In the genomic region with DNA sequence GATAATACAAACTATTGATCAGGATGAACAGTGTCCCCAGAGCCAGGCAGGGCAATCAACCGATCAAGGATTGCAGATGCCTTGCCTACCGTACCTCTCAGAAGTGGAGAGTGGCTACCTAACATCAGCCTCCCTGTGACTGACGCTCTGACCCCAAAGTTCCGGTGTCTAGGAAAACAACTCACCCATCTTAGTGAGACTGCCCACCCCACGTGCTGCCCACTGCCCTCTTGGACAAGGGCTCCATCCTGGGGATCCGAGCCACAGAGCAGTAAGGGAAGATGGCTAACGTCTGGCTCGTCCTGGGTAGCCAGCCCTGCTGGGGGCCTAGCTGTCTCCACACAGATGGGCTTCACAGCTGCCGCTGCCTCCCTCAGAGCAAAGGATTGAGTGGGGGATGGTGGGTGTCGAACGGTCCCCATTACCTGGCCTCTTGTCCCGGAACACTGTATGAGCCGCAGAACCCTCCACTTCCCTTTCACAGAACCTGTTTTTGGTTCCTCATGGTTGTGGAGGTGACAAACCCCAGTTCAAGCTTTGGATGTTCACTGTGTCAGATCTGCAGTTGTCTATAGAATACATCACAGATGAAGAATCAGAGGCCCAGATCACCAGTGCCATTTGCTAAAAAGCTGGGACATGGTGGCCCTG, we compare ENCODE assay signal across 14 mouse cellular contexts. TPM values are rescaled to one million over a fixed set of nuclear protein-coding genes. Genes with fewer than 3 reads are reported as not detected.
DNase-seq lines count a peak whose midpoint lies in the region; ATAC-seq and TF ChIP-seq lines count a peak whose summit lies in the region.
"Had no signal": no experiment of that assay in that cellular context is flagged by ENCODE, and none has a peak within 500 bp of the region (broad histone marks: within the 10 kb centered on the region; RNA-seq: fewer than 3 reads in every experiment).

No protein-coding gene starts in this region.

- H3K27me3 ChIP-seq in forebrain, embryonic 12.5 days = peaks cover 15% of the 10 kb centered on the region
- H3K27me3 ChIP-seq in forebrain, embryonic 15.5 days = no peaks in the 10 kb centered on the region
- peaks cover under 1% of the 10 kb centered on the region; the same call in 1 of the 2 replicates for H3K27me3 ChIP-seq in spleen, adult 2 months (ENCODE audit: control insufficient read depth, insufficient read depth, low read length)
- H3K27me3 ChIP-seq in splenic B cell, adult 2 months (ENCODE audit: control insufficient read depth, insufficient read depth, low read length, poor library complexity, severe bottlenecking) = no peaks in the 10 kb centered on the region
- H3K27me3 ChIP-seq: embryonic facial prominence, embryonic 12.5 days had no signal

- H3K9ac ChIP-seq in forebrain, embryonic 12.5 days = no peak overlapping the region
- H3K9ac ChIP-seq in forebrain, embryonic 15.5 days (replicated peaks) = no peak overlapping the region
- H3K9ac ChIP-seq: embryonic facial prominence, embryonic 12.5 days; liver, embryonic 12.5 days had no signal

- no peak overlapping the region for H3K4me3 ChIP-seq in forebrain, embryonic 12.5 days (replicated peaks)
- no peak overlapping the region for H3K4me3 ChIP-seq in forebrain, embryonic 15.5 days
- no peak overlapping the region for H3K4me3 ChIP-seq in layer of hippocampus, adult 2 months
- H3K4me3 ChIP-seq in spleen, adult 2 months (ENCODE audit: extremely low read depth, insufficient read depth, insufficient read length) = no peak overlapping the region
- H3K4me3 ChIP-seq: embryonic facial prominence, embryonic 12.5 days; liver, embryonic 12.5 days; megakaryocyte, embryonic 14.5 days had no signal

- no peak for TF ChIP-seq CTCF in layer of hippocampus, adult 2 months (conservative IDR thresholded peaks at IDR 0.05)
- TF ChIP-seq CTCF in spleen, adult 2 months (IDR thresholded peaks at IDR 0.05; ENCODE audit: extremely low read depth, insufficient read depth, insufficient read length, insufficient replicate concordance) = no peak

- no peak for DNase-seq in layer of hippocampus, adult 2 months (ENCODE audit: low spot score in 2 of 2)
- DNase-seq in layer of hippocampus, postnatal 14 days (ENCODE audit: low spot score in 2 of 2) = no peak
- no peak for DNase-seq in spleen, adult 2 months (ENCODE audit: low read depth in 1 of 2, low spot score in 2 of 2)
- no peak for DNase-seq in spleen, adult 18-20 months
- peak; percentile 40 for DNase-seq in splenic B cell, adult 2 months (ENCODE audit: low read depth, low spot score)
- no peak for DNase-seq in gastrocnemius, postnatal 25 days
- DNase-seq: right cerebral cortex, adult 18-20 months; thymus, postnatal 14 days had no signal

- no peak for ATAC-seq in forebrain, embryonic 12.5 days (ENCODE audit: low FRiP score)
- ATAC-seq in forebrain, embryonic 15.5 days (replicated peaks) = no peak
- ATAC-seq: liver, embryonic 12.5 days had no signal

- TF ChIP-seq POLR2A in spleen, adult 2 months (IDR thresholded peaks at IDR 0.05; ENCODE audit: low read depth, low read length) = no peak

- H3K36me3 ChIP-seq in forebrain, embryonic 12.5 days (replicated peaks) = no peaks in the 10 kb centered on the region
- H3K36me3 ChIP-seq in forebrain, embryonic 15.5 days = no peaks in the 10 kb centered on the region
- no peaks in the 10 kb centered on the region for H3K36me3 ChIP-seq in spleen, adult 2 months (ENCODE audit: control insufficient read depth, insufficient read depth, low read length)
- H3K36me3 ChIP-seq in splenic B cell, adult 2 months (ENCODE audit: control insufficient read depth, insufficient read depth, low read length, poor library complexity, severe bottlenecking) = no peaks in the 10 kb centered on the region
- H3K36me3 ChIP-seq: embryonic facial prominence, embryonic 12.5 days; liver, embryonic 12.5 days had no signal

- no peak overlapping the region for H3K4me2 ChIP-seq in forebrain, embryonic 12.5 days
- H3K4me2 ChIP-seq in forebrain, embryonic 15.5 days (replicated peaks) = no peak overlapping the region
- H3K4me2 ChIP-seq: embryonic facial prominence, embryonic 12.5 days; liver, embryonic 12.5 days had no signal

- peak overlapping the region; percentile 38; the same call in 1 of the 2 replicates for H3K27ac ChIP-seq in forebrain, embryonic 12.5 days
- H3K27ac ChIP-seq in forebrain, embryonic 15.5 days (replicated peaks) = no peak overlapping the region
- peak overlapping the region; percentile 81 for H3K27ac ChIP-seq in layer of hippocampus, adult 2 months
- H3K27ac ChIP-seq in spleen, adult 2 months (ENCODE audit: insufficient read depth, low read length) = peak overlapping the region; percentile 24
- H3K27ac ChIP-seq: embryonic facial prominence, embryonic 12.5 days; liver, embryonic 12.5 days had no signal

- peaks cover 46% of the 10 kb centered on the region for H3K4me1 ChIP-seq in forebrain, embryonic 12.5 days
- peaks cover 38% of the 10 kb centered on the region for H3K4me1 ChIP-seq in forebrain, embryonic 15.5 days
- peaks cover 2% of the 10 kb centered on the region; the same call in 1 of the 2 replicates for H3K4me1 ChIP-seq in spleen, adult 2 months (ENCODE audit: control insufficient read depth, insufficient read depth, insufficient read length)

- H3K9me3 ChIP-seq in forebrain, embryonic 12.5 days = no peaks in the 10 kb centered on the region
- H3K9me3 ChIP-seq in forebrain, embryonic 15.5 days = no peaks in the 10 kb centered on the region
- H3K9me3 ChIP-seq: embryonic facial prominence, embryonic 12.5 days; liver, embryonic 12.5 days; megakaryocyte, embryonic 14.5 days had no signal

- 75% methylated on average over 13 of the region's 13 CpGs for WGBS in forebrain, embryonic 12.5 days
- 75% methylated on average over 13 of the region's 13 CpGs for WGBS in forebrain, embryonic 15.5 days
- 48% methylated on average over 13 of the region's 13 CpGs for WGBS in spleen, adult 2 months

RNA-seq across cellular contexts. Expression of a gene that starts 5.1 kb away (rescaled TPM):
- 14.8 and 16.5 TPM in 2 replicates for polyA plus RNA-seq in forebrain, embryonic 12.5 days (2016; fragmentation: Nextera tagmentation; extraction: Ambion mirVana)
- 6.5 and 8.7 TPM in 2 replicates for polyA plus RNA-seq in forebrain, embryonic 15.5 days (2015; fragmentation: Nextera tagmentation; extraction: Ambion mirVana)
- total RNA-seq in layer of hippocampus, adult 2 months (2021) = 10 to 100 TPM; 20.8 to 21.6 TPM
- total RNA-seq in layer of hippocampus, postnatal 14 days (2021) = 10 to 100 TPM; 10.8 to 11.0 TPM
- 27.3 and 62.6 TPM in 2 replicates for polyA plus RNA-seq in spleen, adult 2 months (2012; rRNA removed)
- 1 to 10 TPM; 5.2 to 6.5 TPM for total RNA-seq in gastrocnemius, postnatal 25 days (2021)

RNA-seq across cellular contexts. Expression of a gene that starts 9.5 kb away (rescaled TPM):
- polyA plus RNA-seq in forebrain, embryonic 12.5 days (2016; fragmentation: Nextera tagmentation; extraction: Ambion mirVana) = 118 and 147 TPM in 2 replicates
- 240 and 243 TPM in 2 replicates for polyA plus RNA-seq in forebrain, embryonic 15.5 days (2015; fragmentation: Nextera tagmentation; extraction: Ambion mirVana)
- total RNA-seq in layer of hippocampus, adult 2 months (2021) = 100 to 1,000 TPM; 106 to 113 TPM
- 100 to 1,000 TPM in 1 of 2 experiments, 10 to 100 TPM in 1; 96.1 to 111 TPM for total RNA-seq in layer of hippocampus, postnatal 14 days (2021)
- polyA plus RNA-seq in spleen, adult 2 months (2012; rRNA removed) = 0.06 and 0.35 TPM in 2 replicates
- 1 to 10 TPM; 1.9 to 2.0 TPM for total RNA-seq in gastrocnemius, postnatal 25 days (2021)

RNA-seq across cellular contexts. Expression of a gene that starts 12.5 kb away (rescaled TPM):
- 42.2 and 45.0 TPM in 2 replicates for polyA plus RNA-seq in forebrain, embryonic 12.5 days (2016; fragmentation: Nextera tagmentation; extraction: Ambion mirVana)
- 43.8 and 48.8 TPM in 2 replicates for polyA plus RNA-seq in forebrain, embryonic 15.5 days (2015; fragmentation: Nextera tagmentation; extraction: Ambion mirVana)
- total RNA-seq in layer of hippocampus, adult 2 months (2021) = 10 to 100 TPM; 18.3 to 21.7 TPM
- total RNA-seq in layer of hippocampus, postnatal 14 days (2021) = 10 to 100 TPM; 16.0 to 27.0 TPM
- polyA plus RNA-seq in spleen, adult 2 months (2012; rRNA removed) = 69.7 and 88.3 TPM in 2 replicates
- 1 to 10 TPM; 3.4 to 5.2 TPM for total RNA-seq in gastrocnemius, postnatal 25 days (2021)

RNA-seq across cellular contexts. Expression of a gene that starts 46.0 kb away (rescaled TPM):
- 0.76 and 1.4 TPM in 2 replicates for polyA plus RNA-seq in forebrain, embryonic 12.5 days (2016; fragmentation: Nextera tagmentation; extraction: Ambion mirVana)
- polyA plus RNA-seq in forebrain, embryonic 15.5 days (2015; fragmentation: Nextera tagmentation; extraction: Ambion mirVana) = 0.95 TPM in 1 of 2 replicates, not detected in the other
- total RNA-seq in layer of hippocampus, adult 2 months (2021) = under 1 TPM in 1 of 2 experiments, not detected in 1; 0.36 TPM
- total RNA-seq in layer of hippocampus, postnatal 14 days (2021) = not detected
- 0.51 and 1.0 TPM in 2 replicates for polyA plus RNA-seq in spleen, adult 2 months (2012; rRNA removed)
- 1 to 10 TPM in 1 of 2 experiments, under 1 TPM in 1; 0.31 to 1.4 TPM for total RNA-seq in gastrocnemius, postnatal 25 days (2021)
- total RNA-seq: left cerebral cortex, postnatal 25 days had no signal

RNA-seq across cellular contexts. Expression of a gene that starts 56.1 kb away (rescaled TPM):
- 70.3 and 73.8 TPM in 2 replicates for polyA plus RNA-seq in forebrain, embryonic 12.5 days (2016; fragmentation: Nextera tagmentation; extraction: Ambion mirVana)
- 76.2 and 78.7 TPM in 2 replicates for polyA plus RNA-seq in forebrain, embryonic 15.5 days (2015; fragmentation: Nextera tagmentation; extraction: Ambion mirVana)
- total RNA-seq in layer of hippocampus, adult 2 months (2021) = 10 to 100 TPM; 40.7 to 42.9 TPM
- total RNA-seq in layer of hippocampus, postnatal 14 days (2021) = 10 to 100 TPM; 42.3 to 49.5 TPM
- 74.2 and 97.6 TPM in 2 replicates for polyA plus RNA-seq in spleen, adult 2 months (2012; rRNA removed)
- 10 to 100 TPM; 44.8 to 47.6 TPM for total RNA-seq in gastrocnemius, postnatal 25 days (2021)

Comparison
In these comparisons a context has a peak if more than half of its experiments do, and no peak if none do; other contexts are left out.
1. RNA of a gene that starts 9.5 kb away (total RNA-seq): 106 to 113 TPM in layer of hippocampus, adult 2 months and 96.1 to 111 TPM in layer of hippocampus, postnatal 14 days; 1.9 to 2.0 TPM in gastrocnemius, postnatal 25 days; every median in the first group is over 10 times any median in the second.